Mouse (Mus musculus): ENCODE data around the gene Zfp951. TPM values are rescaled to one million over a fixed set of nuclear protein-coding genes. Genes with fewer than 3 reads are reported as not detected.

The Zfp951 gene
- 38.5 TPM for polyA plus RNA-seq (2014; fragmentation: Illumina TruSeq; extraction: RNeasy Lipid Tissue Mini Kit (QIAGEN cat#74804); ENCODE audit: low read depth, low replicate concordance)

DNA sequence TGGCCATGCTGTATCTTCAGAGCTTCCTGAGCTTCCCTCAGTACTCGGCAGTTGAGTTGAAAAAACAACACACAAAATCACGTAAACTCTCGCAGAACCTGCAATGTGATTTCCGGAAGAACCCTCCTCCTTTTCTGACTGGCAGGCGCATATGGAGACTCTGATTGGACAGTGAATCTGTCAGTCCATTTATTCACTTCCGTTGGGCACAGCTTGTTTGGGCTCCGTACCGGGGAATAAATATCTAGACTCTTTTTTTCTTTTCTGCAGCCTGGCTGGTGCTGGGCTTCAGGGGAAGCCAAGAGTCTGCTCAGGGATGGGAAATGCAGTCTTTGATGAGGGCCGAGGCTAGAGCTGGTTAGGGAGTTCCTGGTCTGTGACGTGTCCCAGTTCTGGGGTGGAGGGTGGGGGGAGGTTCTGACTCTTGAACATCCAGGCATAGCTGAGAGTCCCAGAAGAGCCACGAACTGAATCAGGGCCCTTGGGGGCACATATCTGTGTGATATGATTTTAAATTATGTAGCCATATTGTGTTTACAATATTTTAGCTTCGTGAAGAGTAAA is at the start of gene Zfp951:
Zfp951 (minus strand) TSS at position 109 of the 564 bp plus-strand sequence.

Other genes starting within 250 kb of the Zfp951 start
- gene Abcg3, start 122.6 kb upstream of the Zfp951 start, polyA plus RNA-seq (2014; fragmentation: Illumina TruSeq; extraction: RNeasy Lipid Tissue Mini Kit (QIAGEN cat#74804); ENCODE audit: low read depth, low replicate concordance), result 1.2 TPM

Measured in testis, adult 10 weeks (tissue).